Mouse (Mus musculus): Measurements from ENCODE around the gene Syngr4. TPM values are rescaled to one million over a fixed set of nuclear protein-coding genes. Genes with fewer than 3 reads are reported as not detected.
A peak's percentile ranks its signal among the peaks of the same experiment; 100 is the strongest.
"Not testable (repeated sequence)": the region's sequence is repeated elsewhere in the genome, so short reads cannot be mapped to it uniquely, and the experiment has no call there.

The Syngr4 gene
- not detected for total RNA-seq (2021)
- long read RNA-seq, experiment 1 = 0 reads
- long read RNA-seq, experiment 2 = 0 reads

DNA sequence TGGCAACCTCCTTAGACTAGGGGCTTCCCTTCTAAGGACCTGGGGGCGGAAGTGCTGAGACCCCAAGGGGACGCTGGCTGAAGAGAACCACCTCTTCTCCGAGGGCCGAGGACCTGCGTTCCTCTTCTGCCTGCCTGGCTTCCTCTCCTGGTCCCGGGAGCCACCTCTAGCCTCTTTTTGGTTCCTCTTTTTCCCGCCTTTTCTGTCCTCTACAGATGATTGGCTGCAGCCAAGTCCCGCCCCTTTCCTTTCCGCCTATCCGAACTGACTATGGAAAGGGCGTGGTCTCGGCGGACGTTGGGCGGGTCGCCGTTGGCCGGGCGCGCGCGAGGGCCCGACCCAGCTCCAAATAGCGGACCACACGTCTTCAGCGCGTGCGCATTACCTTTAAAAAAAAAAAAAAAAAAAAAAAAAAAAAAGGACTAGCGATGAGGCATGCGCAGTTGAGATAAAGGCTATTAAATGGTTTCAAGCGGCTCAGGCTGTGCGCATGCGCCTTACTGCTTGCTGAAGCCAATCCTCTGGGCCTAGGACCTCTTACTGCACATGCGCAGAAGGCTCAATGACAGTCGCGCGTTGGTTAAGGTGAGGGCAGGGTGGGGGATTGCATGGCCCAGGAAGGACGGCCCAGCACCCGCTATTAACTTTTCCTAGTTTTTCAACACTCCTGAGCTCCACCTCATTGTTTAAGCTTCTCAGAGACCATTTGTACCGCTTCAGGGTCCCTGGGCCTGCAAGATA, at the start of gene Syngr4, which contains the start of gene Tmem143:
Syngr4 (minus strand) TSS at position 198 of the 741 bp plus-strand sequence.
Tmem143 (plus strand) TSS at position 425 of the 741 bp plus-strand sequence.
- DNase-seq (ENCODE audit: low spot score) = peak; percentile 98

DNA sequence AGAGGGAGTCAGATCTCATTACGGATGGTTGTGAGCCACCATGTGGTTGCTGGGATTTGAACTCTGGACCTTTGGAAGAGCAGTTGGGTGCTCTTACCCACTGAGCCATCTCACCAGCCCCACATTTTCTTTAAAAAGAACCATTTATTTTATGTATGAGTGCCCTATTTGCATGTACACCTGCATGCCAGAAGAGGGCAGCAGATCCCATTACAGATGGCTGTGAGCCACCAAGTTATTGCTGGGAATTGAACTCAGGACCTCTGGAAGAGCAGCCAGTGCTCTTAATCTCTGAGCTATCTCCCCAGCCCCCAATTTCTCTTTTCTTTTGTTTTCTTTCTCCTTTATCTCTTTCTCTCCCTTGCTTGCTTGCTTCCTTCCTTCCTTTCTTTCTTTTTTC, 46.8 kb upstream of the Syngr4 start:
- DNase-seq (ENCODE audit: low spot score) = not testable (repeated sequence)

DNA sequence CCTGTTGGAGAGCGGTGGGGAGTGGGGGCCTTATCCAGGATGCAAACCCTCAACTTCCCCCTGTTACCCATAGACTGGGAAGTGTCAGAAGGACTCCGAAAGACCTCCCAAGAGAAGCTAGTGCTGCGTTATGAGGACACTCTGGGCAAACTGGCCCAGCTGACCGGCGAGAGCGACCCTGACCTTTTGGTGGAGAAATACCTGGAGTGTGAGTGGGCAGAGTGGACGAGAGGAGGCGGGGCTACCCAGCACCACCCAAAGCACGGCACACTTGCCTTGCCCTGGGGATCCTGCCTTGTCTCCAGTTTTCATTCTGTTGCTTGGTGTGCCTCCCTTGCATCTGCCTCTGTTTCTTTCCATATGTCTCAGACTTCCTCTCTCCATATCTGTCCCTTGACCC, 45.5 kb upstream of the Syngr4 start:
- DNase-seq (ENCODE audit: low spot score) = no peak

DNA sequence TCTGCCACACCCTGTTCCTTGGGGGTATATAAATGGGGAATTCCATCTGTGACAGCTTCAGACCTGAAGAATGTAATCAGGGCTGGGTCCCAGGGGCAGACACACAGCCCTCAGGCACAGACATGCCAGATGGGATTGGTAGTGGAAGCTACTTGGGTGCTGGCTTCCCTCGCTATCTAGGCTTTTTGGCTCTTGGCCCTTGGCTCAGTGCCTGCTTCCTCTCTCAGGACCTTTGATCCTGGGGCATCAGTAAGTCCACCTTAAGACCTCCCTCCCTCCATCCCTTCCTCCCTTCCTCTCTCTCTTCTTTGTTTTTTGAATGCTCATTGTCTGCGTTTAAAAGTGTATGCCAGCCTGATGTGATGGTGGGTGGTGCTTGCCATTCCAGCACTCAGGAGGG, 43.3 kb upstream of the Syngr4 start:
- DNase-seq (ENCODE audit: low spot score) = no peak

DNA sequence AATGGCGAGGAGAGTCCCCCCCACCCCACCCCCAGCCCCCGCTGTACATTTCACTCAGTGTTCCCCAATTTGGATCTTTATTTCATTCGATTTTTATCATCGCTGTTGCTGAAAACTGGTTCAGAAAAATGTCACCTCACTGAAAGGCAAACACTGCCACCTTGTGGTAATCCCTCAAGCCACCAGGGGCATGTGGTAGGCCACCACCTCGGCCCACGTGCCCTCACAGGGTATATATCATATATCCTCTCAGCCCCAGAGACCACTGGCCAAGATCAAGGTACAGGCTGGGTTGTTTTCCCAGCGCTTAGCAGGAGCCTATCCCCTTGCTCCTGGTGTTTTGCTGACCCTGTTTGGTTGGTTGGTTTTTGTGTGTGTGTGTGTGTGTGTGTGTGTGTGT, 38.6 kb upstream of the Syngr4 start:
- peak; percentile 71 for DNase-seq (ENCODE audit: low spot score)

DNA sequence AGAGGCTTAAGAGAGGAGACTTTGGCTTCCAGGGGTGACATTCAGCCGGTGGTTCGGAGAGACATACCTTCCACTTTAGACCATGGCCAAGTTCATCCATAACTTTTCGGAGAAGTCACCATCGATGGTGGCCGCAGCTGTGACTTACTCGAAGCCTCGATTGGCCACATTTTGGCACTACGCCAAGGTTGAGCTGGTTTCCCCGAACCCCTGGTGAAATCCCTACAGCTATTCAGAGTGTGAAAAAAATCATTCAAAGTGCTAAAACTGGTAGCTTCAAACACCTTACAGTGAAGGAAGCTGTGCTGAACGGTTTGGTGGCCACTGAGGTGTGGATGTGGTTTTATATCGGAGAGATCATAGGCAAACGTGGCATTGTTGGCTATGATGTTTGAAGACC, 37.3 kb upstream of the Syngr4 start:
- not testable (repeated sequence) for DNase-seq (ENCODE audit: low spot score)

DNA sequence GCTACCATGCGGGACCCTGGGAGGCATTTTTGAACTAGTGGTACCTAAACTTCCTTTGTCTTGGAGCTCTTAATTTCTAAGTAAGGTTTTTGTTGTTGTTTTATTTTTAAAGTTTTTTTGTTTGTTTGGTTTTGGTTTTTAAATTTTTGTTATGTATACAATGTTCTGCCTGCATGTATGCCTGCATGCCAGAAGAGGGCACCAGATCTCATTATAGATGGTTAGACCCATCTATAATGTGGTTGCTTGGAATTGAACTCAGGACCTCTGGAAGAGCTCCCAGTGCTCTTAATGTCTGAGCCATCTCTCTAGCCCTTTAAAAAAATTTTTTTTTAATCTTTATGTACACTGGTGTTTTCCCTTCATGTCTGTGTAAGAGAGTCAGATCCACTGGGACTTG, 33.2 kb upstream of the Syngr4 start:
- no peak for DNase-seq (ENCODE audit: low spot score)

DNA sequence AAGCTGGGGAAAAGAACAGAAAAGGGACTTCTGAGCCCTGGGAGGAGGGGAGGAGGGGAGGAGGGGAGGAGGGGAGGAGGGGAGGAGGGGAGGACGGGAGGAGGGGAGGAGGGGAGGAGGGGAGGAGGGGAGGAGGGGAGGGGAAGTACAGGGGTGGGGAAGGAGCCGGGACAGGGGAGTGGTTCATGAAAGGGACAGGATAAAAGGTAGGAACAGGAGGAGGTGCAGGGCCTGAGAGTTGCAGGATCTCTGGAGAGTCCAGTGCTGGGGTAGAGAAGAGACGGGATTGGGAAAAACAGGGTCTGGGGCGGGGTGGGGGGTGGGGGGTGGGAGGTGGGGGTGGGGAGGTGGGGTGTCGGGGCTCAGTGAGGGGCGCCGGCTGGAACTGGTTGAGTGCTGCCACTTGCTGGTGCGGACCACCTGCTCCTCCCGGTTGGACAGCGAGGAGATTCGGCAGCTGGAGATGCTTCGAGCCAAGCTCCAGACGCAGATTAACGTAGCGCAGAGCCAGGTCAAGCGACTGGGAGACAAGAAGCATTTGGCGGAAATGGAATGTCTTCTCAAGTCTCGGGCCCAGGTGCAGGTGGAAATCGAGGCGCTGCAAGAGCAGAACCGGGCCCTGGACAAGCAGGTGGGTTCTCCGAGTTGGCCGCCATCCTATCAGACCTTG, 32.2 kb upstream of the Syngr4 start:
- DNase-seq (ENCODE audit: low spot score) = no peak

DNA sequence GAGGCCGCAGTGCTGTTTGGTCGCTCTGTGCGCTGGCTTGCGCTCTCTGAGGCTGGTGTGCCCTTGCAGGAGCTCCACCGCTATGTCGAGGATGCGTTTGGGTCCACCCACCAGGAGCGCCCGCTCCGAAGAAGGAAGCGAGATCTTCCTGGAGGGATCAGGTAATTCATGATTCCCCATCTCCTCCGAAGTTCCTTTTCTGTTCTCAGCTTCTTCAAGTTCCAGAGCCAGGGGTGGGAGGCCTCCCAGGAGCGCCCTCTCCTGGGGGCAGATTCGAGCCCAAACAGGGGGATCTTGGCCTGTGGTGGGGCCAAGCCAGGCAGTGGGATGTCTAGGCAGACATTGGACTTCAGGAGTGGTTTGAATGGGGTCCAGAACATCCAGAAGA, 27.9 kb upstream of the Syngr4 start:
- DNase-seq (ENCODE audit: low spot score) = no peak

DNA sequence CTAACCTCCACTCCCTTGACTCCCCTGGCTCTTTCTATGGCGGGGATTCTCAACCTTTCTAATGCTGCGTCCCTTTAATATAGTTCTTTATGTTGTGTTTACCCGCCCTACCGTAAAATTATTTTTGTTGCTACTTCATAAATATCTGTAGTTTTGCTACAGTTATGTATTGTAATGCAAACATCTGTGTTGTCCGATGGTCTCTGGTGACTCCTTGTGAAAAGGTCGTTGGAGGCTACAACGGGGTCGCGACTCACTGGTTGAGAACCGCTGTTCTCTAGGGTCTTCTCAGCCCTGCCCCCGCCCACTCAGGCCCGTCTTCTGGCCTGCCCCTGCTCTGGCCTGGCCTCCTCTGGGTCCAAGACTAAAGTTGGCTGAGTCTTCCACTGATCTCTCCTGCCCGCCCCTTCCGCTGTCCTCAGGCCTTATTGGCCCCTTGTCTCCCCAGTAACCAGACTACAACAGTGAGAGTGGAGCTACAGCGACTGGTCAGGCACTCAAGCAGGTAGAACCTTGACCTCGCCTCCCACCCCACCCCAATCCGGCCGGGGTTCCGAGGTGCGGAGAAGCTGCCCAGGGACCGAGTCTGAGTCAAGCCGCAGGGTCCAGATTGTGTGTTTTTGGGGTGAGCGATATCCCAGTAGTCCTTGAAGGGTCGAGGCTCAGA, 27.4 kb upstream of the Syngr4 start, which contains the start of gene Ccdc114:
Ccdc114 (plus strand) TSS at position 311 of the 667 bp plus-strand sequence.
- DNase-seq (ENCODE audit: low spot score) = peak; percentile 78

DNA sequence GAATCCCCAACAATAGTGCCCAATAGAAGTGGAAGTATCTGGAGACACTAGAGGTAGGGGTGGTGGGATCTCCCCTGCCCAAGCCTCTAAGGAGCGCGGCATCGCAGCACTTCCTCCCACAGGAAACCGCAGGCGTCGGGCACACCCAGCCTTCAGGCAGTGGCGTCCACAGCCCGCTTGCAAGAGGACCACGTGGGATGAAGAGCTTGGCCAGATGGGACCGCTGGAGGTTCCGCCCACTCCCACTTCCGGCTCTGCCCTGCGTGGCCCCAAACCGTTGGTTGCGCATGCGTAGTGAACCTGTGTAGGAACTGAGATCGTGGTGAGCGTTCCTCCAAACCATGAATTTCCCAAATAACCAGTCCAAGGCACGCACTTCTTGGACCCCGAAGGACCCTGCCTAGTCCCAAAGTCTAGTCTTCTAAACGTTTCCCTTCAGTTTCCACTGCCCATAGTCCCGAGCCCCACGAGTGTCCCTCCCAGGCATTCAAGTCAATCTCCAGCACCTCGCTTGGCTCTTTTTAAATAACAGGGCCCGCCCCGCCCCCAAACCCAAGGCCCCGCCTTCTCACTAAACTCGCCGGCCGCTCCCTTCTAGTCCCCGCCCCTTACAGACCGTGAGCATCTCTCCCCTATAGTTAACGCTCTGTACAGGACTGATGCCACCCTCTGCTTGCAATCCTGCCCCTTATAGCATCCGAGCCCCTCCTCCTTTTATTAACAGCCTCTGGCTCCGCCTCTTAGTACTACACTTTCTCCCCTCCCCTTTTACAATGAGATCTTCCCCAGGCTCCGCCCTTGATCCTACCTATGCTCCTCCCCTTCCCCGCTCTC, 26.6 kb upstream of the Syngr4 start:
- DNase-seq (ENCODE audit: low spot score) = peak; percentile 93

DNA sequence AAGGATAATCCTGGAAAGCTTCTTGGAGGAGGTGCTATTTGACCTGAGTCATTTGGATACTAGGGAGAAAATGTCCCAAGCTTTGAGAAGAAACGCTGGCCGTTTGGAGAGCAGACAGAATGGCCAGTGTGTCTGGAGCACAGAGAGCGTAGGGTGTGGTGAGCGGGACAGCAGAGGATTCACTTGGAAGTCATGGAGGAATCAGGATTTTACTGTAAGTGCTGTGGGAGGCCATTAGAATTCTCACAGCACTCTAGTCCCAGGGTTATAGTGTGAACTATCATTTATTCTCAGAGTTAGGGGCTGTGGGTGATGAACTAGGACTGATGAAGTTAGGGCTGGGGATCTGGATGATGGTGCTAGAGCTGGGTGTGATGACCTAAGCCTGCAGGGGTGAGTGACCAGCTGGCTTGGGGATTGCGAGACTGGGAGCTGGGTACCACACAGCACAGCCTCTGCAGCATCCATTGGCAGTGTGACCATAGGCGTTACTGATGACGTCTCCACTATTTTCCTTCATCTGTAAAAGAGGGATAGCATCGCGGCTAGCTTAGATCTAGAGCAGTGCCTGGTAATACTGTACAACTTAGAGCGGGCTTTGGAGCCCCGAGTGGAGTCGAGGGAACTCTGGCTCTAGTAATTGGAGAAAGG, 25.6 kb upstream of the Syngr4 start:
- no peak for DNase-seq (ENCODE audit: low spot score)

DNA sequence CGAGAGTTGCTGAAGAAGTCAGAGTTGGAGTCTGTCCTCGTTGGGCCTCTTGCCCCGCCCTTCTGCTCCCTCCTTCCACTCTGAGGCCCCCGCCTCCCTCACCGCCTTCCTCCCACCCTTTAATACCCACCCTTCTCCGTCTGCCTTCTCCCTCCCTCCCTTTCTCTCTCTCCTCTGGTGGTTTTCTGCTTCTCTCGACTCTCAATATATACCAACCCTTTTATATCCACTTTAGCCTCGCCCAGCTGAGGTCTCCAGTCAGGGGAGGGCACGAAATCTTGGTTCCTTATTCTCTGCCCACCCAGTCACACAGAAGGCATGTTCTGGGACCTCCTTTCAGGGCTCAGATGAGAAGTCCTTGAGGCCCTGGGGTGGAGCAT, 24.7 kb upstream of the Syngr4 start, which contains the start of gene Emp3:
Emp3 (minus strand) TSS at position 163 of the 380 bp plus-strand sequence.
- DNase-seq (ENCODE audit: low spot score) = peak; percentile 65

DNA sequence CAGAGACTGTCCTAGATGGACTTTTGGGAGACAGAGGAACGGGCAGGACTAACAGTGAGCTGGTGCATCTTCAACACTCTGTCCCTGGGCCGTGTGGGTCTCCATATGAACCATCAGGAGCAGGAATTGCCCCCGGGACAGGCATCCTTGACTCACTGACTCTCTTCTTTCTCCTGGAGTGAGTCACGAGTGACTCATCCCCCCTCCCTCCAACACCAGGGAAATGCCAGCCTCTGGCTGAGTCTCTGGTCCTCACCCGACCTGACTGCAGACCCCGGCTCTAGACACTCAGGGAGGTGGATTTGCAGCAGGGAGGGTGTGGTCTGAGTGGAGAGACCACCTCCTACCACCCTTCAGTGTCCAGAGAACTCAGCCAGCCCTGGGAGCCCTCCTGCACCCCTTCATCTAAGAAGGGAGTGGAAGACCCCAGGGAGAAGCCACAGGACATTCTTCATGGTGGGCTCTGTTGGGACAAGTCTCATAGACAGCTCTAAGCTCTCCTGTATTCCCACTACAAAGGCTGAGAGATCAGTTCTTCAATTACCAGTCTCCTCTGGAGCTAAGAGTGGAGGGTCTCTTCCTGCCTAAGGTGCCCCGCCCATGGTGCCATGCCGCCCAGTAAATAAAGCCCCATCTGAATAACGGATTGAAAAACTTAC, 24.2 kb upstream of the Syngr4 start:
- DNase-seq (ENCODE audit: low spot score) = no peak

DNA sequence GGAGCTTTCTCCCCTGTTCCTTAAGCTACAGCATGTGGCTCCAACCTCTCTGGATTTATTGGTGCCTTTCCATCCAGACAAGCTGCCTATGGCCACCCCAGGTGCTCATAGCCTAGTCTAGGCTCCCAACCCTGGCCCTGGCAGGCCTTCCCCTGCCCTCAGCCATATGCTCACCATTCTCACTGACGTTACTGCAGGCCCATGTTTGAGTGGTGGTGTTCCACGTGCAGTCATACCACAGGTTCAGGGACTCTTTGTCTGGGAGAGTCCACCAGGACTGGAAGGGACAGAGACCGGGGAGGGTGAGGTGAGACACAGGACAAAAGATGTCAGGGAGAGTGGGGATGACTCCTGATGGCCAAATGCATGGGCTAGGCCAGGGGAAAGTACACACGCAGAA, 23.2 kb upstream of the Syngr4 start:
- no peak for DNase-seq (ENCODE audit: low spot score)

DNA sequence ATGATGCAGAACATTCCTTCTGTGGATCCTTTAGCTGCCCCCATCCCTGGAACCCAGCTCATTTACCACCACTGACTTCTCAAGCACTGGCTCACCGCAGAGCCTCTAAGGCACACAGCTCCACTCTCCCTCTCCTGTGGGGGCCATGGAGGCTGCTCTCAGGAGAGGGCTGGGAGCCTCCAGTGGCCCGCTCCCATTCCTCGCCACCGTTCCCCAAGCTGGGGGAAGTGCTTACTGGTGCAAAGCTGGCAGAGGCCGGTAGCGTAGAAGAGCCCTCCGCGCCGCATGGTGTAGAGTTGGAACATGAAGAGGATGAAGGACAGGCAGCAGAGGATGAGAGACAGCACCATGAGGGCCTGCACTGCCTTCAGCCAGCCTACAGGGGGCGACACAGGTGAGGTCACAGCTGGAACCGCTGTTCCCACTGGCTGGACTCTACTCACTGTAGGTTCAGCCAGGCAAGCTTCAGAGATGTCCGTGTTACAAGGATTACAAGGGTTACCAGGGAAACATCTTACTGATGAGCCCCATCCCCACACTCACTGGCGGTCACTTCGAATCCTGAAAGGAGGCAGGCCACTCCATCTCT, 22.7 kb upstream of the Syngr4 start:
- no peak for DNase-seq (ENCODE audit: low spot score)

DNA sequence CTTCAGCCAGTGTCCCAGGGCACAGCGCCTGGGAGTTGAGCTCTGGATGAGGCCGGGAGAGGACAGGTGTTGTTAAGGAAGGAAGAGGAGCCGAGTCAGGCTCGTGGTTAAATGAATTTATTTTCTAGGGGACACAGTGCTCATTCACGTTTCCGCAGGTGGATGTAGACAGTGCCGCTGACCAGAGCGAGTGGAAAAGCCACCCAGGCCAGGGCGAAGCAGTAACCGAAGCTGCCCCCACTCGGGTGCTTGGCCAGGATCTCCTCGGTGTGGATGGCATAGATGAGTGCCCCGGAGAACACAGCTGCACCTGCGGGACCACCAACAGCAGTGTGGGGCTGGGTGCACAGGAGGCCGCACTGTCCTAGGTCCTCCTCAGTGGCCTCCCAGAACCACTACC, 21.4 kb upstream of the Syngr4 start:
- no peak for DNase-seq (ENCODE audit: low spot score)

DNA sequence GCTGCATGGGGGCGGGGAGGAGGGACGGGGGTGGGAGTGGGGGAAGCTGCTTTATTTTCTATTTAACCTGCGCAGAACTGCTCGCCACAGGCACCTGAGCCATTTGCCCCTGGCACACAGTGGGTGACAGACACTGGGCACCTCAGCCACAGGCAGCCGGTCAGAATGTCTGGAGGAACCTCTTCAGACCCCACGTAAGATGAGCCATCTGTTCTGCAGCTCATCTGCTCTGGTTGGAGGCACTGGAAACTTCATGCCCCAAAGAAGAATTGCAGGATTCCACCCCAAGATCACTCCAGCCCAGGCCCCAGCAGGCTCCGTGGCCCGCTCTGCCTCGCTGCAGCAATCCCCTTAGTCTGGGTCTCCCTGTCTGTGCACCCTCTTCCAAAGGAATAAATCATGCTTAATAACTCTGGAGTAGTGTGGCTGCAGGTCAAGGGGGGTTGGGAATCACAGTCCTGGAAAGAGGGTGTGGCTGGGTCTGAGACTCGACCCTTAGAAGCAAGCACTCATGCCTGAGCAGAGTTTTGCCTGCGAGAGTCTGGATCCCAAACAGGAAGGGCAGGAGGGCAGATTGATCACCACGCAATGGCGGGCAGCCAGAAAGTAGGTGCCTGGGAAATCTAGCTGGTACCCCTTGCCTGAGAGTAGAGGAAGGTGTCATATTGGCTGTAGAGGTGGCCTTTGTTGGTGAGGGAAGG, 20.6 kb upstream of the Syngr4 start:
- DNase-seq (ENCODE audit: low spot score) = no peak
